Mouse (Mus musculus) megakaryocyte progenitor cell, adult 5-6 weeks (primary cell): ENCODE data around the gene Map3k11. TPM values are rescaled to one million over a fixed set of nuclear protein-coding genes. Genes with fewer than 3 reads are reported as not detected.
"Not testable (repeated sequence)": the region's sequence is repeated elsewhere in the genome, so short reads cannot be mapped to it uniquely, and the experiment has no call there.

Experiments used
- ATAC-seq: replicated peaks from 2 replicates; pipeline ENCODE4 v1.8.0; 2016; ENCODE audit warnings: mild to moderate bottlenecking, moderate TSS enrichment, inconsistent platforms; ENCODE audit not compliant: poor library complexity
- total RNA-seq, 2 experiments: library from RNA; stranded (forward) in 1 of 2; stranded (reverse) in 1 of 2; fragments of 157-497, 149-512 nt in 1 of 2; fragments of 200-1000 nt in 1 of 2; gene quantifications; 2 replicates each; pipeline versions ENCODE4 v1.2.3 to v1.2.4; 2015 to 2017

The Map3k11 gene
- total RNA-seq, 2 experiments from 2014 or later = 13.0 to 19.2 TPM

- peak; percentile 47 for ATAC-seq
These were observed 23.1 kb upstream of the Map3k11 start for GRCm38 (mm10) chr19:5665465-5665864.

- no peak for ATAC-seq
These were observed 22.2 kb upstream of the Map3k11 start for GRCm38 (mm10) chr19:5666386-5666785.

GRCm38 (mm10) chr19:5668372-5668771, 20.2 kb upstream of the Map3k11 start:
- ATAC-seq = no peak

GRCm38 (mm10) chr19:5680432-5680831, 8.1 kb upstream of the Map3k11 start:
- ATAC-seq = no peak

- no peak for ATAC-seq
These were observed 4.3 kb upstream of the Map3k11 start for GRCm38 (mm10) chr19:5684236-5684635.

GRCm38 (mm10) chr19:5684985-5685384, 3.6 kb upstream of the Map3k11 start:
- ATAC-seq = no peak

GRCm38 (mm10) chr19:5685431-5685830, 3.1 kb upstream of the Map3k11 start:
- ATAC-seq = no peak

- ATAC-seq = no peak
These were observed 2.7 kb upstream of the Map3k11 start for GRCm38 (mm10) chr19:5685861-5686260.

- no peak for ATAC-seq
These were observed 2.1 kb upstream of the Map3k11 start for GRCm38 (mm10) chr19:5686437-5686836.

- ATAC-seq = not testable (repeated sequence)
These were observed 1.6 kb upstream of the Map3k11 start for GRCm38 (mm10) chr19:5686954-5687353.

GRCm38 (mm10) chr19:5687738-5688137, 804 bp upstream of the Map3k11 start:
- no peak for ATAC-seq

GRCm38 (mm10) chr19:5689088-5689428, 516 bp downstream of the Map3k11 start:
- ATAC-seq = no peak

GRCm38 (mm10) chr19:5689565-5690342, 1.2 kb downstream of the Map3k11 start:
- ATAC-seq = peak; percentile 63

- ATAC-seq = no peak
These were observed 1.8 kb downstream of the Map3k11 start for GRCm38 (mm10) chr19:5690343-5690735.

- no peak for ATAC-seq
These were observed 3.1 kb downstream of the Map3k11 start for GRCm38 (mm10) chr19:5691601-5692000.

- ATAC-seq = no peak
These were observed 3.8 kb downstream of the Map3k11 start for GRCm38 (mm10) chr19:5692086-5692912.

- no peak for ATAC-seq
These were observed 4.4 kb downstream of the Map3k11 start for GRCm38 (mm10) chr19:5692913-5693396.

- ATAC-seq = no peak
These were observed 5.3 kb downstream of the Map3k11 start for GRCm38 (mm10) chr19:5693801-5694200.

- no peak for ATAC-seq
These were observed 7.4 kb downstream of the Map3k11 start for GRCm38 (mm10) chr19:5695849-5696462.

- peak; percentile 47 for ATAC-seq
These were observed 15.7 kb downstream of the Map3k11 start, which contains the start of gene Kcnk7 for GRCm38 (mm10) chr19:5704163-5704800. Gene Kcnk7 (plus strand): TSS chr19:5704367.
